Mouse (Mus musculus): ENCODE results near the gene Mpg. TPM values are rescaled to one million over a fixed set of nuclear protein-coding genes. Genes with fewer than 3 reads are reported as not detected.
A peak's percentile ranks its signal among the peaks of the same experiment; 100 is the strongest.

Mpg gene
- total RNA-seq, 2 experiments from 2014 or later, result 5.1 to 6.0 TPM

DNA sequence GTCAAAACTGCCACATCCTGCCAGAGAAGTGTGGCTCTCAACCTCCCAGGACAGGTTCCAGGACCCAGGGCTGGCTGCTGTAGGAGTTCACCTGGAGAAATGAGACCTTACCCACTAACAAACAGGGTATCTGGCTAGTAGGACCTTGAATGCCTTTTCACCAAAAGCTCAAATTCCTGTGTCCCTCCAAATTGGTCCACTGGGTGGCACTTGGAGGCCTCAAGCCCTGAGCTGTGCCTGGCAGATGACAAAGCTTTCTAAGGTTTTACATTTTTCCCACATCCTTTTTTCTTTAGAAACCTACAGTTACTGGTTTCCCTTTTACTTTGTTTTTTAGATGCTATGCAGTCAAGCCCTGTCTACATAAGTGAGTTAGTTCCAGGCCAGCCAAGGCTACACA, 20.8 kb downstream of the Mpg start:
- no peak for DNase-seq (ENCODE audit: low spot score)
- intact Hi-C loops (cut with DNase I), result no loop called here

DNA sequence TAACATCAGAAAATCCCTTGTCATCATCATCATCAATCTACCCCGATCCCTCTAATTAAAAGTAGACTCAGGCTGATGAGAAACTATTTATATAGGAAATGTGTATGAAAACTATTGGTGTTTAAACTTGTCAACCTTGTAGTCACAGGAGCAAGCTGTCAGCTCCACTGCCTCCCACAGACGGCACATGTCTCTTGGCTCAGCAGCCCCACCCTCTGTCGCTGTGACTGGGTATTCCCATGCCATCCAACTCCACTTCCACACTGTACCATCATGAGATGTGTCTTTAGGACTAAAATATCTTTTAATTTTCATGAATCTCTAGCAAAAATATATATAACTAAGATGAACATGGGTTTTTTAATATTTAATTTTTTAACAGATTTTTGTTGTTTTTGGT, 22.0 kb downstream of the Mpg start:
- intact Hi-C loops (cut with DNase I), result no loop called here
- DNase-seq (ENCODE audit: low spot score), result no peak

DNA sequence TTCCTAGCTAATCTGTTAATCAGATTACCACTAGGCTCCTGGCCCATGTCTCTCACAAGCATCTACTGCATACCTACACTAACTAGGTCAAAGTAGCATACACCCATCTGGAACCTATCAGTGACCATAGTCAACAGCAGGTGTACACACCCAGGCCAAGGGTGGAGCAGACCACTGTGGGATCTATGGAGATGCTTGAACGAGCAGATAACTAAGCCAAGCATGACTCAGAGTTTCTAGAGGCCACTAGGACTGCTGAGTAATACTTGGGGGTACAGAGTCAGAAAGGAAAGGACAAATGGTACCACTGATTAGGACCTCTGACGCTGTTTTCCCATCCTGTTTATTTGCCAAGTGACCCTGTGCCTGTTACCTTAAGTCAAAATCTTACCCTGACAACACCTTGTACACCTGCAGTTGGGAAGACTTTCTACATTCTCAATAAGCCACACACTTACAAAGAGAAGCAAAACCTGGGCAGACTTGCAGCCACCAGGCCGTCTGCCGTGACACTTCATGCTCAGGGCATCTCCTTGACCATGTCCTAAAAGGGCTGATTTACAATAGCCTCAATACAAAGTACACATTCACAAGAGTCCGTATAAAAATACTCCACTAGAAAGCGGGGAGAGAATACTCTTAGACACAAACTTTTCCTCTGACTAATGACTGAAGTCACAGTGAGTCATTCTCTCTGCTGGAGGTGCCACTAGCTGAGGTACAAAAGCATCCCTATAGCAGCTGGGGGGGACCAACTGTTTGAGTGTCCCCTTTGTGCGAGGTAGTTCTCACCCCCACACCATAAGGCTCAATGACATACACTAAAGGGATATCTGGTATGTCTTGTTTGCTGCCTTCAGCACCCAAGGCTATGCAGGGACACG, 24.8 kb downstream of the Mpg start:
- DNase-seq (ENCODE audit: low spot score), result no peak
- intact Hi-C loops (cut with DNase I), result no loop called here

DNA sequence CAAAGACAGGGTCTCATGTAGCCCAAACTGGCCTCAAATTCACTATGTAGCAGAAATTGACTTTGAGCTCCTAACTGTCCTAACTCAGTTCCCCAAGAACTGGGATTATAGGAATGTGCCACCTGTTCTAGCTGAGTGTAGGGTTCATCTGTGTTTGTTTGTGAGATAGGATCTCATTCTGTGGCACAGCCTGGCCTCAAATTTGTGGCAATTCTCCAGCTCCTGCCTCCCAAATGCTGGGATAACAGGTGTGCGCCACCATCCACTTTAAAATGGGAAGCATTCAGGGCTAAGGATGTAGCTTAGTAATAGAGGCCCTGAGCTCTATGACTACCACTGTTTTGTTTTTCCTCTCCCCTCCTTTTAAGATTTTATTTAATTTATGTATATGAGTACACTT, 26.8 kb downstream of the Mpg start:
- intact Hi-C loops (cut with DNase I), result no loop called here
- no peak for DNase-seq (ENCODE audit: low spot score)

DNA sequence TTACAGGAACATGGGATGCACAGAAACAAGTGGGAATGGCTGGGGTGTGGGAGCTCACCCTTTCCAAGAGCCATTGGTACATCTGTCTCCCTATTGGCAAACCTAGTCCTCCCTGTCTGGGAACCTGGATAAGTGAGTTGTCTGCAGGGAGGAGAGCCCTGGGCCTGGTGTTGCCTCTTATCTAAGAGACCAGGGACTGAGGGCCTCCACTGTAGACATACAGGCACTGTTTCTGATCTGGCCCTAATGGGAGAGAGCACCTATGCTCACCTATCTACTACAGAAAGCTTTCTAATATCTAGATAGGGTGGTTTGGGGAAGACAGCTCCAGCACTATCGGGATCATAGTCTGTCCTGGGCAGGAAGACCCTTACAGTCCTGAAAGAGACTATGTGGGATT, 29.8 kb downstream of the Mpg start:
- intact Hi-C loops (cut with DNase I), result no loop called here
- no peak for DNase-seq (ENCODE audit: low spot score)

DNA sequence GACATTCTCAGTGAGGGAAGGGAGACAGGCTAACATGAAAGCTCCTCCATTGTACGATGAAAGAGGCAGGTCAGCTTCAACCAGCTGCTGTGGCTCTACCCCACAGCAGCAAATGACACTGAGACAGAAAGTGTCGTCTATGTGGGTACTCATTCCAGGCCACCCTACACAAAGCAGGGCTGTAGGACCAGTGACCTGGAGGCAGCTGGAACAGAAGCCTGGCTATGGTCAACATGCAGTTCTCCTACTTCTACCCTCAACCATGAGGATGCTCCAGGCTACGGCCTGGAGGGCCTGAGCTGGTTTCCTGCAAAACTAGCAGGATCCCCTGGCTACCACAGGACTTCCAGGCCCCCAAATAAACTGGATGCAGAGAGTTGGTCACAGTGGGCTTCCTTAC, 30.3 kb downstream of the Mpg start:
- intact Hi-C loops (cut with DNase I), result no loop called here
- DNase-seq (ENCODE audit: low spot score), result no peak

DNA sequence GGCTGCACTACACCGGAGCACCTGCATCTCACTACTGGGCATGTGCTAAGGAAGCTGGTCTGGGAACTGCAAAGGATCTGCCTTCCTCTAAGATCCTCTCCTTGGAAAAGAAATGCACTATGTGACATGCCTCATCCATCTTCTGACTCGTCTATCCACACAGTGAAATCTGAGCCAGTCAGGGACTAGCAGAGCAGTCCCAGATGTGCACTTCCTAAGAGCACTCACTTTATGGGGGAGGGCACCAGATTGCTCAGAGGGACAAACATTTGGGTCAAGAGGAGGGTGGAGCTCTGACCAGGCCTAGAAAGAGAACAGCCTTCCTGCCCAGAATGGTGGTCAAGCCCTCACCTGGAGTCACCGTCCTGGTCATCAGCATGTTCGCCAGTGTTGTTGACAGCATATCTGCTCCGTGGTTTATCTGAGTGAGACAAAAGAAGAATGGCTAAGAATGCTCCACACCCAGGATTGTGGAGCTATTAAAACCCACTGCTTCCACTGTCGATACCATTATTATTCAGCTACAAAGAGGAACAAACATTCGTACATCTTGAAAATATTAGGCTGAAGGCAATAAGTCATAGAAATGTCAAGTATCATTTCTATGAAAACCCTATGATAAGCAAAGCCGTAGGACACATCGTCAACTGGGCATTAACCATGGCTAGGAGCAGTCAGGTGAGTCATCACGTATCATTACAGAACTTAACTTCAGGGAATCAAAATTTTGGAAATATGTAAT, 36.5 kb downstream of the Mpg start:
- DNase-seq (ENCODE audit: low spot score), result no peak
- intact Hi-C loops (cut with DNase I), result no loop called here

DNA sequence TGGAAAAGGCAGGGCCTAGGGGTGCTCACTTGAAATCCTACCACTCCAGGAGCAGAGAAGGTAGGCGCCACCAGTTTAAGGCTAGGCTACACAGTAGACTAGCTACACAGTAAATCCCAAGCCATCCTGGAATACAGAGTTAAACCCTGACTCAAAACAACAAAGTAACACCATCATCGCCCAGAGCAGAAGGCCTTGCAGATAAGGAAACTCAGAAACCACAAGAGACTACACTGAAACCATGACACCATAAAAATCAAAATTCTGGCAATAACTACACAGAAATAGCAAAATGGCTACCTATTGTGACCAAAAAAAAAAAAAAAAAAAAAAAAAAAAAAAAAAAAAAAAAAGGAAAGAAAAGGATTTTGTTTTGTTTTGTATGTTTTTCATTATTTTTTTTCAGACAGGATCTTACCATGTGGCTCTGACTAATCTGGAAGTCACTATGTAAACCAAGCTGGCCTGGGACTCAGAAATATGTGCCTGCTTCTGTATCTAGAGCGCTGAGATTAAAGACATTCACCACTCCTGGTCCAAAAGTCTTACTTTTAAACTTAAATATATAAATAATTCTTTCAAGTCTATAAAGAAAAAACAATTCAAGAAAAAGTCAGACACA, 38.9 kb downstream of the Mpg start:
- intact Hi-C loops (cut with DNase I), result no loop called here
- no peak for DNase-seq (ENCODE audit: low spot score)

DNA sequence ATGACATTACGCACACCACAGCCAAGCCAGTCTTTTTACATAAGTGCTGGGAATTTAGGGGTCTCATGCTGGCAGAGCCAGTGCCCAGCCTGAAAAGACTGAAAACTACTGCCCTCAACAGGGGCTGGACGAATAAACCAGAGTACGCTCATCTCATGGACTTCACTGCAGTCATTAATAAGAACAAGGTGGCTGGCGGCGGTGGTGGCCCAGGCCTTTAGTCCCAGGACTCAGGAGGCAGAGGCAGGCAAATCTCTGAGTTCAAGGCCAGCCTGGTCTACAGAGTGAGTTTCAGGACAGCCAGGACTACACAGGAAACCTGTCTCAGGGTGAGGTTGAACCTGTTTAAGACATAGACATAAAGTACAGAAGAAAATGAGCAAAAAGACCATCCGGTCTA, 39.9 kb downstream of the Mpg start:
- DNase-seq (ENCODE audit: low spot score), result no peak
- intact Hi-C loops (cut with DNase I), result no loop called here

DNA sequence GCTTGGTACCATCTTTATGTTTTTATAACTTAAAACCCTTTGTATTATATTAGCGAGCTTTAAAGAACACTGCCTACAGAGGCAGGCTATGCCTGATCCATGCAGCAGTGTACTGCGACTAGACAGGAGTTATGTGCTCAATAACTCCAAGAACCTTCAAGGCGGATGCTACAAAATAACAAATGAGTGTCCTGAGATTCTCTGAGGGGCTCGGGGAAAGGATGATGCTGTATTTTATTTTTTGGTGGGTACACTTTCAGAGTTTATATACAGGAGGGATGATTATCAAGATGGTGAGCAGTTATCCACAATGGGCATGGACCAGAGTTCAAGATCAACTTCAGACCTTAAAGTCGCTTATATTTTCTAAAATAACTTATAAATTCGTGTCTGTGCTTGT, 40.5 kb downstream of the Mpg start:
- intact Hi-C loops (cut with DNase I), result no loop called here

DNA sequence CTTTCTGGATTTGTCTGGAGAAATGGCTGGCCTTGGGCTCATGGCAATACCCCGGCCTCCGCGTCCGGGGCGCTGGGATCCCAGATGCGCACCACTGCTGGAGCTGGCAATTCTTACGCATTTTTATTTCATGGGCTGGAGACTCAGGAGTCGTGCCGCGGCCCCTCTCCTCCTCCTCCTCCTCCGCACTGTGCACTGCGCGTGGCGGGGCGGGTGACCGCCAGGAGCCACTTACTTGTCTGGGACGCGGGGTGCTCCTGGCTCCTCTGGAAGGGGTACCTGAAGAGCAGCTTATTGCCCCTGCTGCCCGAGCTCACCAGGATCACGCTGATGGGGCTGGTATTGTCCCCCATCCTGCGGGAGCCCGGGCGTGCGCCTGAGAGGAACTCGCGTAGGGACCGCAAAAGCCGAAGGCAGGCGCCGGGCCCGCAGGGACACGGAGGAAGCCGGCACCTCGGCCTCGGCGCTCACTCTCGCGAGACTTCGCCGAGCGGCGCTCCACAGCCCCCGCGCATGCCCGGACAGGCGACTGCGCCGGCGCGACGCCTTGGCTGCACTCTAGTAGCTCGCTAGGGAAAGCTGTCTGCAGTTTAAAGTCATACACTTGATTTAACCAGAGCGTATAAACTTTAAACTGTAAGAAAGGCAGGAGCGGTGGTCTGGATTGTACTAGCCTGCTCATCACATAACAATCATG, 41.0 kb downstream of the Mpg start, which contains the start of gene Nprl3:
Gene Nprl3 (minus strand): TSS at position 520 of the 697 bp plus-strand sequence.
- DNase-seq (ENCODE audit: low spot score), result peak; percentile 93
- intact Hi-C loops (cut with DNase I), result no loop called here

More for the DNA sequence above, 40.5 kb downstream of the Mpg start:
- no peak for DNase-seq (ENCODE audit: low spot score)

DNA sequence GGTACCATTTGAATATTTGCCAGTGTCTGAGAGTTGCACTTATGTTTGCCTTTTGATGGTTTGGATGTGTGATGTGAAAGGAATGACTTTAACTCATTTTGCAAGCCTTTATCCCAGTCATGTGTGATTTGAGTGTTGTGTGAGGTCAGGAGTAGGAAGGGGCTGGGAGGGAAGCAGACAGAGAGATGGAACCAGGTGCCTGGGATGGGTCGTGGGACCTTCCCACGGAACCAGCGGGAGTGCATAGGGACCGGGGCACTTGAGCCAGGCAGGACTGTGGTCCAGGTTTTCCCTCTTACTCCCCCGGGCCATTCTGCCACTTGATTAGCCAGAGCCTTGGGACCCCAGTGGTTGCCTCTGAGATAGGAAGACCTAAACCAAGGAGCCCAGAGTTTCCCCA, 41.7 kb downstream of the Mpg start:
- intact Hi-C loops (cut with DNase I), result no loop called here
- no peak for DNase-seq (ENCODE audit: low spot score)

DNA sequence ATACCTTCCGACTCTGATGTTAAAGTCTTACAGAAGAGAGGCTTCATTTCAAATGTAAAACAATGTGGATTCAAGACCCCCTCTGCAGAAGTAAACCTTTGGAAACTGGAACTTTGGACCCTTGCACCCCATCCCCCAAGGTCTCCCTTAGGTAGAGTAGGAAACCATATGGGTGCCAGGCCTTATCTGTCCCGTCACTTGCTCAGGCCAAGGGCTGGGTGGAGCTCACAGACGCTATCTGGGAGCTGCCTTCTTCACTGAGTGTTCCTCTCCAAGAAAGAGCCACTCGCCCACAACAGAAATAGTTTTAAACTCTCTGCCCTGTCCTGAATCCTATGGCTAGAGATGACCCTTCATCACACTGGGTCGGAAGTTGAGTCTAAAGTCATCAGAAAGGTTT, 42.6 kb downstream of the Mpg start:
- DNase-seq (ENCODE audit: low spot score), result no peak
- intact Hi-C loops (cut with DNase I), result no loop called here

DNA sequence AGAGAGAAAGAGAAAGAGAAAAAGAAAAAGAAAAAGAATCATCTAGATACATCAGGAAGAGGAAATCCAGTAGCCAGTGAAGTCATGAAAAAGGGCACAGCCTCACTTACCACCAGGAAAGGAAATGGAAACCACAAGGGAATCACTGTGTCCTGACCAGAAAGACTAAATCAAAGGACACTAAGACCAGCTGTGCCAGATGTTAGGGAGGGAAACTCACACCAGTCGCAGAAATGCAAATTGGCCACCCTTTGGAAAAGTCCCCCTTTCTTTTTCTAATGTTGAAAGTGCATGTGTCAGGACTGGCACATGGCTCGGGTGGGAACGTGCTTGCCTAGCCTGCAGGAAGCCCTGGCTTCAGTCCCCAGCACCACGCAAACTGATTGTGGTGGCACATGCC, 44.9 kb downstream of the Mpg start:
- intact Hi-C loops (cut with DNase I), result no loop called here
- DNase-seq (ENCODE audit: low spot score), result no peak

DNA sequence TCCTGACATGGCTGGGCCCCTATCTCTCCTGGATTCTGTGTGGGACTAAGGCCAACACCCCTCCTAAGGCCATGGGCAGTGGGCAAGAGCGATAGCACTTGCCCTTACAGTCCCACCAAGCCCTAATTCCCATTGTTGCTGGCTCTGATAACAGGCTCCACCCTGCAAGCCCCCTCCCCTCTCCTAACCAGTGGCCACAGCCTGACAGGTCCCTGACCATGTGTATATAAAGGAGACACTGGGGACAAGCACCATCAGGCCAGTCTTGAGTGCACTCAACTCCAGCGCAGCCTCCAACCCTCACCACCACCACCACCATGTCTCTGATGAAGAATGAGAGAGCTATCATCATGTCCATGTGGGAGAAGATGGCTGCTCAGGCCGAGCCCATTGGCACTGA, 50.0 kb downstream of the Mpg start, which contains the start of gene Hba-x:
Gene Hba-x (plus strand): TSS at position 54 of the 400 bp plus-strand sequence.
- intact Hi-C loops (cut with DNase I), result no loop called here
- DNase-seq (ENCODE audit: low spot score), result no peak

DNA sequence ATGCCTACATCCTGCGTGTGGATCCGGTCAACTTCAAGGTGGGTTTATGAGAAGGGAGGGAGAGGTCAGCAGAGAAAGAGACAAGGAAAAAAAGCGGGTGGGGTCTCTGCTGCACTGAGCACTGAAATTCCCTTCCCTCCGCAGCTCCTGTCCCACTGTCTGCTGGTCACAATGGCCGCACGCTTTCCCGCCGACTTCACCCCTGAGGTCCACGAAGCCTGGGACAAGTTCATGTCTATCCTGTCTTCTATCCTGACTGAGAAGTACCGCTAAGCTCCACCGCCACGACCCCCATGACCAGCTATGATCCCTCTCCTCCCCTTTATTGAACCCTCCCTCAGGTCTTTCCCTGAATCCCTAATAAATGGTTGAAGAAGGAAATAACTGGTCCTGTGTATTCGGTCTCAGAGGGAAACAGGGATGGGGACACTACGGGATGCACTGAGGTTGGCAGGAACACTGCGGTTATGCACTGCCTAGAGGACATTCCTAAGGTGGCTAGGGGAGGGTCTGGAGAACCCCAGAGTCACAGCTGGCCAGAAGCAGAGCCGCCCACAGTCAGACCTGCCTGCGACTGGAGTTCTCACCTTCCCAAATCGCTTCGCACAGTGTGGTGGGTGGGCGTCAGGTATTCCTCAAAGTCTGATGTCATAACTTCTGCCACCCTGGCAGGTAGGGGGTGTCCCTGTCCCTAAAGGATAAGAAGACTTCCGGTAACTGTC, 51.6 kb downstream of the Mpg start:
- DNase-seq (ENCODE audit: low spot score), result no peak
- intact Hi-C loops (cut with DNase I), result no loop called here

DNA sequence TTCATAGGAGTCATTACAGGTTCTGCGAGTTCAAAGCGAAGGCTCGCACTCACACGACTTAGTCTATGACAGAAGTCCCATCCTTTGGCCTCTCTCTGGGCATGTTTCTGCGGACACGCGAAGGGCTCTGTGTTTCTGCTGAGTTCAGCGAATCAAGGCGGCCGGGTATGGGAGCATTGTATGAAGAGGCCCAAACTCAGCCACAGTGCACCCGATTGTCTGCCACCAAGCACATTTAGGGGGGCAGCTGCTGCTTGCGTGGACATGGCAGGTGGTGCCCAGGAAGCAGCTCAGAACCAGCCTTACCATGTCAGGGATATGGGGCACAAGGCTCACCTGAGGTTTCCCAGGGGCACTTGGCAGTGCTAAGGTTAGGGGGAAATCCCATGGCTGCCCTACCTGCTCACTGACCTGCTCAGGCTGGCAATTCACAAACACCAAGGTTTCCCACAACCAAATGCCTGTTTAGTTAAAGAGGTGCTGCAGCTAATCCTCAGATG, 52.2 kb downstream of the Mpg start:
- intact Hi-C loops (cut with DNase I), result no loop called here
- no peak for DNase-seq (ENCODE audit: low spot score)

DNA sequence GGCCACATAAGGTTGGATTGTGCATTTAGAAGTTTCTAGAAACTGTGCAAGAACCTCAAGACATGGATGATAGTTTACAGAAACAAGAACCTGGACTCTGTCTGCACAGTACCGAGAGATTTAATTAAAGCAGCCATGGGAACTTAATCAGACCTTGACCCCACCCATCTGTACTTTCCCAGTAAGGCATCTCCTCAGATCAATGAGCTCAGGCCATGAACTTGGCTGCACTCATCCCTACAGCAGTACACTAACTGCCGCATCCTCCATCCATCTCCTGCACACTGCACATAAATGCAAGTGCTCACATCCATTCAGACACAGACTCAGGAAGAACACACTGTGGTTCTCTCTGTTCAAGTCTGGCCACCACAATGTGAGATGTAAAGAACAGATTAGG, 54.3 kb downstream of the Mpg start:
- no peak for DNase-seq (ENCODE audit: low spot score)
- intact Hi-C loops (cut with DNase I), result no loop called here

DNA sequence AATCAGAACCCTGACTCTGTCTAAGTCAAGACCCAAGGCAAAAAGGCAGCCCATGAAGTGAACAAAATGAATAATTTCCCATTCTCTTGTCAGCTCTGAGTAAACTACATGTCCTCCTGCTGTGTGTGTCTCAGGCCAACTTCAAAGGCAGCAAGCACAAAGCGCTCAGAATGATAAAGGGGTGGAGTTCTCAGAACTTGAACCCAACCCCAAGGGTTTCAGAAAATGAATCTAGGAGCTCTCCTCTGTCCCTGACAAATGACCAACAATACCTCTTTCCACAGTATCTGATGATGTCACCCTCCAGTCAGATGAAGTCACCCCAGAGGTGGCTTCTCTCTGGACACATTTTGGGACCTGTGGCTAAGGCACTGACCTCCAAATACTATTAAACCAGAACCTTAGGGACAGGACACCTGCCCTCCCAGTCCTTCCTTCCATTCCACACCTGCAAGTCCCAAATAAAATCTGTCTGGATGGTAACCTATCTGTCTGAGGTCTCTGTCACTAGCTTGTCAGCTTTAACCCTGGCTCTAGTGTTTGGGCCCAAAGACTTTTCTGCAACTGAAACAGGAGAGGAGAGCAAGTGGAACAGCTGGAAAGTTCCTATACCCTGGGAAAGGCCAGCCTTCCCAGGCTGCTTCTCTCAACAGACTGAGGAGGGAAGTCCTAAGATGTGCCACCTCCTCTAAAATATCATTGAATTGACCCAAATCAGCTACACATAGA, 55.3 kb downstream of the Mpg start:
- no peak for DNase-seq (ENCODE audit: low spot score)
- intact Hi-C loops (cut with DNase I), result no loop called here

Data from heart, postnatal 25 days (tissue).